Comparison of ENCODE assay signal across 10 mouse cellular contexts in genomic region chr4:95083191-95083729, GRCm38 (mm10). TPM values are rescaled to one million over a fixed set of nuclear protein-coding genes. Genes with fewer than 3 reads are reported as not detected.
DNase-seq lines count a peak whose midpoint lies in the region; ATAC-seq and TF ChIP-seq lines count a peak whose summit lies in the region.
"Had no signal": no experiment of that assay in that cellular context is flagged by ENCODE, and none has a peak within 500 bp of the region (broad histone marks: within the 10 kb centered on the region; RNA-seq: fewer than 3 reads in every experiment).

No protein-coding gene starts in this region.

- no peak for TF ChIP-seq EP300 in heart, postnatal 0 days (IDR thresholded peaks at IDR 0.05; ENCODE audit: low read depth)

- H3K4me3 ChIP-seq in heart, postnatal 0 days (ENCODE audit: low read depth, low read length): no peak overlapping the region
- no peak overlapping the region for H3K4me3 ChIP-seq in lung, embryonic 16.5 days (ENCODE audit: low read length)
- H3K4me3 ChIP-seq in stomach, embryonic 14.5 days (ENCODE audit: low read depth, low read length): no peak overlapping the region
- H3K4me3 ChIP-seq: embryonic facial prominence, embryonic 12.5 days had no signal

- no peak overlapping the region for H3K9ac ChIP-seq in heart, postnatal 0 days (replicated peaks; ENCODE audit: low read depth, low read length)
- H3K9ac ChIP-seq in lung, embryonic 16.5 days (ENCODE audit: low read length): no peak overlapping the region
- H3K9ac ChIP-seq in stomach, embryonic 14.5 days (replicated peaks; ENCODE audit: low read depth, low read length): no peak overlapping the region
- H3K9ac ChIP-seq: embryonic facial prominence, embryonic 12.5 days had no signal

- ATAC-seq in heart, postnatal 0 days (ENCODE audit: insufficient read depth, low read depth): no peak
- ATAC-seq in lung, embryonic 16.5 days (ENCODE audit: low read depth): no peak
- ATAC-seq in granulocyte monocyte progenitor cell, adult 5-6 weeks (replicated peaks; ENCODE audit: poor library complexity, severe bottlenecking): 0 out of 2 replicates have a peak, but pooled peaks have one; percentile 1
- no peak for ATAC-seq in stomach, embryonic 14.5 days (ENCODE audit: insufficient number of reproducible peaks, insufficient read depth, low FRiP score, low read depth)

- no peaks in the 10 kb centered on the region for H3K27me3 ChIP-seq in heart, postnatal 0 days (ENCODE audit: control insufficient read depth, insufficient read depth, low read length)
- H3K27me3 ChIP-seq in lung, embryonic 16.5 days (ENCODE audit: control insufficient read depth, insufficient read depth, low read depth, low read length): no peaks in the 10 kb centered on the region
- no peaks in the 10 kb centered on the region for H3K27me3 ChIP-seq in stomach, embryonic 14.5 days (ENCODE audit: control insufficient read depth, insufficient read depth, low read length)
- H3K27me3 ChIP-seq: embryonic facial prominence, embryonic 12.5 days had no signal

- no peak overlapping the region for H3K4me2 ChIP-seq in heart, postnatal 0 days (ENCODE audit: low read depth, low read length)
- H3K4me2 ChIP-seq in lung, embryonic 16.5 days (ENCODE audit: low read depth, low read length): no peak overlapping the region
- H3K4me2 ChIP-seq in stomach, embryonic 14.5 days (replicated peaks; ENCODE audit: low read depth, low read length): no peak overlapping the region
- H3K4me2 ChIP-seq: embryonic facial prominence, embryonic 12.5 days had no signal

- 81% methylated on average over 5 of the region's 5 CpGs for WGBS in heart, postnatal 0 days
- WGBS in lung, embryonic 16.5 days: 64% methylated on average over 5 of the region's 5 CpGs
- WGBS in stomach, embryonic 14.5 days: 70% methylated on average over 5 of the region's 5 CpGs

- no peaks in the 10 kb centered on the region for H3K36me3 ChIP-seq in heart, postnatal 0 days (replicated peaks; ENCODE audit: control insufficient read depth, insufficient read depth, low read length)
- no peaks in the 10 kb centered on the region for H3K36me3 ChIP-seq in lung, embryonic 16.5 days (ENCODE audit: control insufficient read depth, insufficient read depth, low read length)
- no peaks in the 10 kb centered on the region for H3K36me3 ChIP-seq in stomach, embryonic 14.5 days (ENCODE audit: control insufficient read depth, insufficient read depth, low read length)
- H3K36me3 ChIP-seq: embryonic facial prominence, embryonic 12.5 days had no signal

- TF ChIP-seq CTCF in heart, postnatal 0 days (IDR thresholded peaks at IDR 0.05; ENCODE audit: low read depth): no peak

- peak overlapping the region; percentile 77 for H3K27ac ChIP-seq in heart, postnatal 0 days (ENCODE audit: low read depth)
- peak overlapping the region; percentile 90 for H3K27ac ChIP-seq in lung, embryonic 16.5 days (ENCODE audit: low read length)
- peak overlapping the region; percentile 81 for H3K27ac ChIP-seq in stomach, embryonic 14.5 days (ENCODE audit: low read length)
- H3K27ac ChIP-seq: embryonic facial prominence, embryonic 12.5 days had no signal

- peaks cover 19% of the 10 kb centered on the region for H3K4me1 ChIP-seq in heart, postnatal 0 days (ENCODE audit: control insufficient read depth, insufficient read depth)
- H3K4me1 ChIP-seq in lung, embryonic 16.5 days (replicated peaks; ENCODE audit: control insufficient read depth, insufficient read depth, low read length): peaks cover 35% of the 10 kb centered on the region
- peaks cover 24% of the 10 kb centered on the region for H3K4me1 ChIP-seq in stomach, embryonic 14.5 days (ENCODE audit: control insufficient read depth, insufficient read depth, low read length)

- H3K9me3 ChIP-seq in heart, postnatal 0 days (replicated peaks; ENCODE audit: control insufficient read depth, low read length): no peaks in the 10 kb centered on the region
- H3K9me3 ChIP-seq in lung, embryonic 16.5 days (ENCODE audit: control insufficient read depth, low read length): no peaks in the 10 kb centered on the region
- no peaks in the 10 kb centered on the region for H3K9me3 ChIP-seq in stomach, embryonic 14.5 days (ENCODE audit: control insufficient read depth, low read depth, low read length)
- H3K9me3 ChIP-seq: embryonic facial prominence, embryonic 12.5 days had no signal

- DNase-seq in heart, postnatal 0 days (ENCODE audit: low spot score): no peak
- DNase-seq in heart, adult 9 months (ENCODE audit: low spot score in 2 of 2): no peak
- DNase-seq in lung, postnatal 25 days (ENCODE audit: low spot score): no peak
- DNase-seq in natural killer cell, adult 2 months (ENCODE audit: low spot score in 2 of 2): no peak
- DNase-seq in urinary bladder, postnatal 10 days (ENCODE audit: low spot score): no peak
- DNase-seq: layer of hippocampus, adult 9-11 months had no signal

RNA-seq across cellular contexts. Expression of gene Jun, which starts 31.2 kb away (rescaled TPM):
- 82.6 and 111 TPM in 2 replicates for total RNA-seq in heart, postnatal 0 days (2014; rRNA removed; ENCODE audit: low replicate concordance)
- polyA plus RNA-seq in heart, postnatal 0 days (2015; fragmentation: Nextera tagmentation; extraction: Ambion mirVana): 49.5 and 74.1 TPM in 2 replicates
- 110 and 119 TPM in 2 replicates for polyA plus RNA-seq in lung, embryonic 16.5 days (2015; fragmentation: Nextera tagmentation; extraction: Ambion mirVana)
- total RNA-seq in granulocyte monocyte progenitor cell, adult 5-6 weeks (2014; fragmentation: Nextera tagmentation): 16.9 and 26.1 TPM in 2 replicates
- 173 and 195 TPM in 2 replicates for total RNA-seq in granulocyte monocyte progenitor cell, adult 5-6 weeks (2017)
- polyA plus RNA-seq in stomach, embryonic 14.5 days (2014; fragmentation: Nextera tagmentation; extraction: Ambion mirVana): 55.1 and 62.7 TPM in 2 replicates
